Mouse (Mus musculus) A20 (cell line): ENCODE data around the gene Nub1.

ENCODE experiments used
- DNase-seq: peaks from one replicate; pipeline ENCODE4 v3.0.0-alpha.2; 2011; ENCODE audit warnings: low read depth, low spot score

Gene Nub1

DNA sequence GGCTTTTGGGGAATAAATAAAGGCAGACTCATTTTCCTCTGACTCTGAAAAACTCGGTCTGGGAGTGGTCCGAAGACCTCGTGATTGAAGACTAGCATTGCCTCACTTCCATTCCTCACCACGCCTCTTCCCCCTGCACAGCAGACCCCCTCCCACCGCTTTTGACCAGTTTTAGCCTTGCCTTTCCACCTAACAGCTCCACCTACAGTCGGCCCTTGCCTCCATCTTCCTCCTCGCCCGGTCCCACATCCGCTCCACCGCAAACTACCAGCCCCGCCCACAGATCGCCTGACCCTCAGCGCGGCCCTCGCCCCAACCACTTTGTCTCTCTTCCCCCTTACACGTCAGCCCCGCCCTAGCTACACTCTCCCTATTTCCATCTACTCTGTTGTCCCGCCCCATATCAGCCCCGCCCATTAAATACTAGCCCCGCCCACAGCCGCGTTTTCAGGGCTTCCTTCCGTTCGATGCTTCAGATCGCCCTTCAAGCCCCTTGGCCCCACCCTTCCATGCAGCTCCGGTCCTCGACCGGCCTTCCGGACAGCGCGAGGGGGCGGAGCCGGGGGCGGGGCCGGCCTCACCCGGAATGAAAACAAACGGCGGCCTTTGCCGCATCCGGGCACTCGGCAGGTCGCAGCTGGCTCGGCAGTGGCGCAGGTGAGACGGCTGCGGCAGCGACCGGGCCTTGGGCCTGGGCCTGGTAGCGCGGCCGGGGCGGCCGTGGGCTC, at the start of gene Nub1:
Gene Nub1 (plus strand): TSS at position 167 of the 728 bp plus-strand sequence.
- peak; percentile 100 for DNase-seq

GRCm38 (mm10) chr5:24636987-24637386, 48.3 kb upstream of the Nub1 start:
- no peak for DNase-seq

DNA sequence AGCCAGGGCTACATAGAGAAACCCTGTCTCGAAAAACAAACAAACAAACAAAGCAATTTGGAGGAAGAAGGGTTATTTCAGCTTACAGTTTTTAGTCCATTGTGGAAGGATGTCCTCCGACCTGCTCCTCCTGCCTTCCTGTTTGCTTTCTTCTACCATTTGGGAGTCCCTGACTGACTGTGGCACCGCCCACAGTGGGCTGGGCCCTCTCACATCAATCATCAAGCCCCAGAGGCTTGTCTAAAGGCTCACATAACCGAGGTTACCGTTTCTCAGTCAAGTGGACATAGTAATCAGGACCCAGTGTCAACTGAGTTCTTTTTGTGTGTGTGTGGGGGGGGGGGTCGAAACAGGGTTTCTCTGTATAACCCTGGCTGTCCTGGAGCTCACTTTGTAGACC, 47.2 kb upstream of the Nub1 start:
- no peak for DNase-seq

DNA sequence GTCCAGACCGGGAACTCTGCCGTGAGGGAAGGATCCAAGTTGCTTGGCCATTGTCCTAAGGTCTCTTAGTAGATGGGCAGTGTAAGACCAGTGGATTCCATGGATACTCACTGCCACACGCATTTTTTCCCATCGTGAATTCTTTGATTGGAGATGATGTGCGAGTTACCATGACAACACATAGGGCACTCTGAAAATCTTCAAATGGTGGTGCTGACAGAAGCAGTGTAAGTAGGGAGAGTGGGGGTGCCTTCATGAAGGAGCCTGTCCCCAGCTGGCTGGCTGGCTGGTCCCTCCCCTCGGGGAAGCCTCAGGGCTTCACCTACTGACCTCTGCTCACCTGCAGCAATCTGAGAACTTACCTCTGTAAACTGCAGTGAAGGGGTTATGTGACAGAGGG, 46.3 kb upstream of the Nub1 start:
- DNase-seq = no peak

DNA sequence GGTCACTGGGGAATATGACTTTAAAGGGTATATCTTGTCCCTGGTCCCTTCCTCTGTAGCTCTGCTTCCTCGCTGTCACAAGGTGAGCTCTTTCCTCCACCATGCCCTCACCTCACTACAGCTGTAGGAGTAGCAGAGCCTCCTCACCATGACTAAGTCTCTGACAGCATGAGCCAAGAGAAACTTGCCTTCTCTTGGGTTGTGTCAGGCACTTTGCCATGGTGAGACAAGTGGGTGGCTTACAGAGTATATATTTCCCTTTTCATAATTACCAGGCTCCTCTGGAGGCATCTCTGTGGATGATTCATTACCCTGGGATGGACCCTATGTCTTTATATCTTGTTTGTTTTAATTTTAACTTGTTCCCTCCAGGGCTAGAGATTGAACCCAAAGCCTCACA, 39.9 kb upstream of the Nub1 start:
- no peak for DNase-seq

GRCm38 (mm10) chr5:24649231-24649630, 36.1 kb upstream of the Nub1 start:
- DNase-seq = no peak

DNA sequence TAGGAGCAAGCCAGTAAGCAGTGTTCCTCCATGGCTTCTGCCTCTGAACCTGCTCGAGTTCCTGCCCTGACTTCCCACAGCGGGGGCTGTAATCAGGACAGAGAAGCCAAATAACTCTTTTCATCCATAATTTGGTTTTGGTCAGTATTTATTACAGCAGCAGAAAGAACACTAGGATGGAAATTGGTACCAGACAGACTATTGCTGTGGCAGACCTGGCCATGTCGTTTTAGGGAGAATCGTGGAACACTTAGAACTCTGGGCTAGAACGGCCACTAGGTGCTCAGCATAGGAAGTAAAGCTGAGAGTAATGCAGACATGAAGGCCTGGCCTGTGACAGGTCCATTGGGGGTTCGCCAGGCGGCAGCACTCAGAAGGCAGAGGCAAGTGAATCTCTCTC, 35.6 kb upstream of the Nub1 start:
- no peak for DNase-seq

- no peak for DNase-seq
Measured at GRCm38 (mm10) chr5:24651356-24651755, 34.0 kb upstream of the Nub1 start.

DNA sequence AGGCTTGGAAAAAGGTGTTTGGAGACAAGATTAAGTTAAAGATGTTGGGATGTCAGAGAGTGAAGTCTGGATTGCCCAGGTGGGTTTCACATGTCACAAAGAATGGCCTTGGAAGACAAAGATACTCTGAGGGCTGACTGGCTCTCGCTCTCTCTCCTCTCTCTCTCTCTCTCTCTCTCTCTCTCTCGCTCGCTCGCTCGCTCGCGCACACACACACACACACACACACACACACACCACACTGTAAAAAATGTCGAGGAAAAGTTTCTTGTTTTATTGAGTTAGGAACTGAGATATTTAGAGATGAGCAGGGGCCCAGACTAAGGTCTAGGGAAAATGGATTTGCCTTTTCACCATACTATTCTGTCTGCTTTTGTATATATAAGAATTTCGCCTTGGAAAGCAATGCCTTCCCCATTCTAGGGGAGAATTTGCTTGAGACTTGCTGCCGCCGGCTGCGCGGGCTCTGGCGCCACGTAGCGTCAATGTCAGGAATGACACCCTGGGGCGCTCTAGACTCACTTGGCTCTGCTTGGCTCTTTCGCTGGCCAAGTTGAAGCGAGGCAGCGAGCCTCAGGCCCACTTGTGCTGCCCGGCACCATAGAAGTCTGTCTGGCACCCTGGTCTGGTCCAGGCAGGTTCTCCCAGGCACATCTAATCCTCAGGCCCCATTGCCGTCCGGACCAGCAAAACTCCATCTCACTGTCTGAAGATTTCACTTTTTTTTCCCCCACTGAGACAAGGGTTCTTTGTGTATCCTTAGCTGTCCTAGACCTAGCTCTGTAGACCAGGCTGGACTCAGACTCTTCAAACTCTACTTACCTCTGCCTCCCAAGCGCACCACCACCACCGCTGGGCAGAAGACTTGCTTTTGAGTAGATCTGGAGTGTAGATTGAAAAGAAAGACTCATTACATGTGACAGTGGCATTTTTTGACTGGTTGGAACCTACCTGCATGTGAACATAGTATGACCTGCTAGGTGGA, 33.3 kb upstream of the Nub1 start:
- DNase-seq = peak; percentile 77

- no peak for DNase-seq
Measured at GRCm38 (mm10) chr5:24652780-24653179, 32.6 kb upstream of the Nub1 start.

GRCm38 (mm10) chr5:24654491-24654890, 30.8 kb upstream of the Nub1 start:
- DNase-seq = no peak

DNA sequence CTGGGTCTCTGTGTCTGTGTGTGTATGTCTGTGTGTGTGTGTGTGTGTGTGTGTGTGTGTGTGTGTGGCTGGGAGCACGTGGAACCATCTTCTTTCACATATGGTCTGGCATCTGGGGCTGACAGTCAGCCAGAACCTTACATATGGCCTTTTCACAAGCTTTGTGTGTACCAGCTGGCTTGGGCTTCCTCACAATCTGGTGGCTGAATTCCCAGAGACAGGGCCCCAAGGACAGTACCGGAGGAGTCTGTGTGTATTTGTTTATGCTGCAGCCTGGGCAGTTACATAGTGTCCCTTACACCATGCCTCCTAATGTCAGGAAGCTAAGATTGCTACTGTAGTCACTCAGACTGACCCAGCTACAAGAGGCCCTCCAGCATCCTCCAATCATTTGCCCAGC, 28.2 kb upstream of the Nub1 start:
- no peak for DNase-seq

DNA sequence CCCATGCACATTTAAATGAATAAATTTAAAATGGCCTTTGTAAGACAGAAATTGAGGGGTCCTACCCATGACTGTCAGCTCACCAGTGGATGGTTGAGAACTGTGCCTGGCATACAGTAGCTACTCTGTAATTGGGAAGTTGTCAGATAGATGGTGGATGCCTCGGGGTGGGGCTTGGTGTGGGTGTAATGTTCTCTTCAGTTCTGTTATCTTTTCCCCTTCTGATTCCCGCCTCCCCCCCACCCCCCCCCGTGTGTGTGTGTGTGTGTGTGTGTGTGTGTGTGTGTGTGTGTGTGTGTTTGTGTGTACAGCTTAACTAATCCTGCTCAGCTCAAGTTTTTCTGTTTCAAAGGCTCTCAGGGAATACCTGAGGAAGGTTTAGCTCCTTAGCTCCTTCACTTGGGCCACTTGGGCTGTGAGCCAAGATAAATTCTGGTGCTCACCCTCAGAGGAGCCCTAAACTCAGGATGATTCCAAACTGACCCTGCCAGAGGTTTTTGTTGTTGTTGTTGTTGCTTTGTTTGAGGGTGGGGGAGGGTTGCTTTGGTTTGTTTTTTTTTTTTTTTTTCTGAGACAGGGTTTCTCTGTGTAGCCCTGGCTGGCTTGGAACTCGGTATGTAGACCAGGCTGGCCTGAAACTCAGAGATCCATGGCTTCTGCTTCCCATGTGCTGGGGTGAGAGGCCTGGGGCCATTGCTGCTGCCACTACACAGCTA, 25.5 kb upstream of the Nub1 start:
- DNase-seq = no peak

DNA sequence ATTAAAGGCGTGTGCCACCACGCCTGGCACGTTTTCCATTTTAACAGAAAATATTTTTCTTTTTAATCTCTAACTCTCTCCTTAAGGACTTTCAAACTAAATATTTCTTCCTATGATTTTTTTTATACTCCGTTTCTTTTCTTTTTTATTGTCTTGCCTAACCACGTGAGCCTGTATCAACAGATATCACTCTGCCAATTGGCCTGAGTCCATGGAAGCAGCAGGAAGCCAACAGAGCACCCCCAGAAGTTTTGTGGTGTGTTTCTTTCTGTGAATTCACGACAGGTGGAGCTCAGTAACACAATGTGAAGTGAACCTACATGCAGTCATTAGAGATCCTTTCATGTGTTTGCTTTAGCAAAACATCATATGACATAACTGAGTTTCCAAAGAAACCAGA, 23.9 kb upstream of the Nub1 start:
- DNase-seq = no peak

GRCm38 (mm10) chr5:24674238-24674637, 11.1 kb upstream of the Nub1 start:
- DNase-seq = peak; percentile 71

DNA sequence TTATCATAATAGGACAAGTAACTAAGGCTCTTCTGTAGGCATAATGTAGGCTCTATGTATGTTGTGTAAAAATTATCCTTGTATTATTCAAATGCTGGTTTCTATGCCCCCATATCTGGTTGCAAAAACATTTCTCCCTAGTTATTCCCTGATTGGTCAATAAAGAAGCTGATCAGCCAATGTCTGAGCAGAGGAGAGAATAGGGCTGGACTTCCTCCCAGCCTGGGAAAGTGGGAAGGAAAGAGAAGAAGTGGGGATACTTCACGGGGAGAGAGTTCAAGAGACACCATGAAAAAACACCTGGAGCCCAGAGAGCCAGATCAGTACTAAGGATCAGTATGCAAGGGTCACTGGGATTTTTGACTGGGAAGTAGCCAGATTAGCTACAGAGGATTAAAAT, 3.9 kb upstream of the Nub1 start:
- peak; percentile 33 for DNase-seq

DNA sequence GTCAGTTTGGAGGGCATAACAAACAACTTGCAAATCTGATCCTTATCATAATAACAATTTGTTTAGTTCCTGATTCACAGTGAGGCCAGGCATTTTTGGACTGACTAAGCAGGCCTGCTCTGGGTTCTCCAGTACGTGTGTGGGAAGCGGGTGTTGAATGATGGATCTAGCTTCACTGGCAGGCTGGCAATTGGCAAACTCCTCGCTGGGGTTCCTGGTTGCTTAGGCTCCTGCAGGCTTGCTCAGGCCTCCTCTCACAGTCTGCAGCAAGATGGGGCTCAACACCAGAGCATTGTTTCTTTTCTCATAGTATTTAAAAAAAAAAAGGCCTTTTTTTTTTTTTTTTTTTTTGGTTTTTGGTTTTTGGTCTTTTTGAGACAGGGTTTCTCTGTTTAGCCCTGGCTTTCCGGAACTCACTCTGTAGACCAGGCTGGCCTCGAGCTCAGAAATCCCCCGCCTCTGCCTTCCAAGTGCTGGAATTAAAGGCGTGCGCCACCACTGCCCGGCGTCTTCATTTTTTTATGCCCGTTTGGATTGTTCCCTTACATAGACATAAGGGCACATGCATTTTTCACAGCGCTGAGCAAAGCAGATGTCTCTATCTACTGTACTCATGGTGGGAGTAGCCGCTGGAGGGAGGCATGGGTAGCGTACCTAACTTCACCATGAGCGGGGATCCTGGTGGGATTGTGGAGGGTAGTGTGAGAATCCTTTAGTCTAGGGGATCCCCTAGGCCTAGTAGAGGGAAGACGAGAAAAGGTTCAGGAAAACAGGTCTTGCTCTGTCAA, 560 bp upstream of the Nub1 start:
- DNase-seq = peak; percentile 74

DNA sequence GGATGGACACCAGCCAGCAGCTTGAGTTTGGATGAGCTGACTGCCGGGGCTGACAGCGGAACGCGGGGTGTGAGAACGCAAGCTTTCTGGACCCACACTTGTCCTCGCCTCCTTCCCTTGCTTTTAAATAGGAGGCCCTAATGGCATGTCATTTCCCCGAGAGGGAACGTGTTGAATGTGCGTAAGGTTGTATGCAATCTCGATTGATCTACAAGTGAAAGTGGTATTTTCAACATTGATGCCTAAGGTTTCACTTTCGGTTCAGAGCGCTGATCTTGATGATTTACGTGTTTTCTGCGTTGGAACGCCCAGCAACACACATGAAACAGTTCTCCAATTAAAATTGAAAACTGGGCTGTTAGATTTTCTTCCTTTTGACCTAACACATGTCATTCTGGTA, 844 bp downstream of the Nub1 start:
- DNase-seq = peak; percentile 89

DNA sequence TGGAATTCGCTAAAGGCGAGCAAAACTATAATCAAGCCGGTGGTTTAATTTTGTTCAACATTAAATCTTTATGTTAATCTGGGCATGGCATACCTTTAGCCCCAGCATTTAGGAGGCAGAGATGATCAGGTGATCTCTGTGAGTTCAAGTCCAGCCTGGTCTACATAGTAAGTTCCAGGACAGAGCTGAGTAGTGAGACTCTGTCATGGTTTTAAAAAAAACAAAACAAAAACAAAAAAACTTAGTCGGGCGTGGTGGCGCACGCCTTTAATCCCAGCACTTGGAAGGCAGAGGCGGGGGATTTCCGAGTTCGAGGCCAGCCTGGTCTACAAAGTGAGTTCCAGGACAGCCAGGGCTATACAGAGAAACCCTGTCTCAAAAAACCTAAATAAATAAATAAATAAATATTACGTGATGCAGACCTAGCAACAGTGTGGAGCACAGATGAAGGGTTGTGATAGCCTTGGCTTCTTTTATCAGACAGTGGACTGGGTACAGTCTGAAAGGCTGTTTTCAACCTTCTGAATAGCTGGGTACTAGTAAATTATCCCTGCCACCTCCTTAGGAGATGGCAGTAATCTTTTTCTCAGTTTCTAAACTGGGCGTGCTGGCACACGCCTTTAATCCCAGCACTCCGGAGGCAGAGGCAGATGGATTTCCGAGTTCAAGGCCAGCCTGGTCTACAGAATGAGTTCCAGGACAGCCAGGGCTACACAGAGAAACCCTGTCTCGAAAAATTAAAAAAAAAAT, 1.5 kb downstream of the Nub1 start:
- DNase-seq = peak; percentile 61

GRCm38 (mm10) chr5:24687696-24688095, 2.4 kb downstream of the Nub1 start:
- DNase-seq = peak; percentile 89

DNA sequence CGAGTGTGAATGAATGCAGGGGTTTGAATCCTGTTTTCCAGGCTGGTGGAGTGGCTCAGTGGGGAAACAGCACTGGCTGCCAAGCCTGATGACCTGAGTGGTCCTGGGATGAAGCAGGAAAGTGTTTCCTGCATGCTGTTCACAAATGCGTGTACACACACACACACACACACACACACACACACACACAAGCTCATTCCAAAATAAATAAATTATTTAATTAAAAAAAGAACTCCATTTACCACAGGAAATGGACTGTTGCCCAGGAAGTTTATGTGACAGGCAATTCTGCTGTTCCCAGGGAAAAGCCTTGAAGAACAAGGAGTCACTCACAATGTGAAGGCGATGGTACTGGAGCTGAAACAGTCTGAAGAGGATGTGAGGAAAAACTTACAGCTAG, 11.4 kb downstream of the Nub1 start:
- DNase-seq = no peak
